Mouse (Mus musculus) limb, embryonic 10.5 days (tissue): ENCODE measurements around the gene Clec2l. TPM values are rescaled to one million over a fixed set of nuclear protein-coding genes. Genes with fewer than 3 reads are reported as not detected.

ENCODE experiments used
- DNase-seq: peaks from one replicate; pipeline ENCODE4 v3.0.0-alpha.2; 2017; ENCODE audit warnings: low spot score
- H3K27ac ChIP-seq: fragments of 300-500 bp; sonication (generic); 2 replicates; pipeline ENCODE4 v1.5.1; 2016; ENCODE audit warnings: mild to moderate bottlenecking
- H3K27me3 ChIP-seq: fragments of 300-500 bp; sonication (generic); 2 replicates; pipeline ENCODE4 v1.6.1; 2016; ENCODE audit warnings: low read depth, mild to moderate bottlenecking; ENCODE audit not compliant: poor library complexity, severe bottlenecking
- H3K36me3 ChIP-seq: fragments of 300-500 bp; sonication (generic); 2 replicates; pipeline ENCODE4 v1.6.1; 2016; ENCODE audit warnings: mild to moderate bottlenecking, moderate library complexity
- H3K4me1 ChIP-seq: fragments of 300-500 bp; sonication (generic); 2 replicates; pipeline ENCODE4 v1.6.1; 2016
- H3K4me3 ChIP-seq: fragments of 300-500 bp; sonication (generic); 2 replicates; pipeline ENCODE4 v1.5.1; 2016; ENCODE audit warnings: mild to moderate bottlenecking, moderate library complexity
- H3K9me3 ChIP-seq: fragments of 300-500 bp; sonication (generic); replicated peaks from 2 replicates; pipeline ENCODE4 v1.6.1; 2016; ENCODE audit warnings: mild to moderate bottlenecking
- whole genome bisulfite sequencing: fragments of 180-500 bp; shearing (Covaris S2); methylation state at CpG from one replicate; pipeline ENCODE4 v1.1.7; 2016; 5-methylcytosine and 5-hydroxymethylcytosine counted together
- polyA plus RNA-seq: library from polyadenylated mRNA; unstranded; fragments of >200 nt; fragmentation: Nextera tagmentation; extraction: Ambion mirVana; gene quantifications from 2 replicates; pipeline ENCODE4 v1.2.1, GENCODE M21; 2016

The Clec2l gene
- polyA plus RNA-seq, 1 experiment from 2014 or later: 0.35 TPM

- Histone ChIP-seq H3K9me3 (no peaks in the 10 kb centered on the region), H3K27me3 (no peaks in the 10 kb centered on the region), H3K4me3 (no peak overlapping the region), H3K36me3 (no peaks in the 10 kb centered on the region), H3K4me1 (0 out of 2 replicates have a peak, but pooled peaks cover 3% of the 10 kb centered on the region), H3K27ac (no peak overlapping the region)
- 80% methylated on average over 9 of the region's 9 CpGs for WGBS
- no peak for DNase-seq
These were observed 14.8 kb downstream of the Clec2l start for GRCm38 (mm10) chr6:38677629-38678028.

GRCm38 (mm10) chr6:38682532-38682931 is 19.7 kb downstream of the Clec2l start:
- no peak overlapping the region for H3K4me3 ChIP-seq
- WGBS: 61% methylated on average over 2 of the region's 2 CpGs
- peaks cover 4% of the 10 kb centered on the region for H3K36me3 ChIP-seq
- H3K27me3 ChIP-seq: no peaks in the 10 kb centered on the region
- no peaks in the 10 kb centered on the region for H3K9me3 ChIP-seq
- DNase-seq: no peak
- no peak overlapping the region for H3K27ac ChIP-seq
- H3K4me1 ChIP-seq: 0 out of 2 replicates have a peak, but pooled peaks cover 3% of the 10 kb centered on the region

GRCm38 (mm10) chr6:38687216-38687615 is 24.3 kb downstream of the Clec2l start:
- H3K27me3 ChIP-seq: no peaks in the 10 kb centered on the region
- H3K4me1 ChIP-seq: no peaks in the 10 kb centered on the region
- H3K4me3 ChIP-seq: no peak overlapping the region
- no peak overlapping the region for H3K27ac ChIP-seq
- H3K36me3 ChIP-seq: peaks cover 23% of the 10 kb centered on the region
- no peaks in the 10 kb centered on the region for H3K9me3 ChIP-seq
- peak; percentile 56 for DNase-seq
- 66% methylated on average over 11 of the region's 11 CpGs for WGBS

- DNase-seq: no peak
- H3K4me3 ChIP-seq: no peak overlapping the region
- no peak overlapping the region for H3K27ac ChIP-seq
- H3K27me3 ChIP-seq: no peaks in the 10 kb centered on the region
- WGBS: 91% methylated on average over 10 of the region's 10 CpGs
- no peaks in the 10 kb centered on the region for H3K9me3 ChIP-seq
- H3K4me1 ChIP-seq: no peaks in the 10 kb centered on the region
- H3K36me3 ChIP-seq: peaks cover 39% of the 10 kb centered on the region
These were observed 26.0 kb downstream of the Clec2l start for GRCm38 (mm10) chr6:38688841-38689240.

- WGBS: 94% methylated on average over 4 of the region's 4 CpGs
- Histone ChIP-seq H3K4me3 (no peak overlapping the region), H3K27me3 (no peaks in the 10 kb centered on the region), H3K9me3 (no peaks in the 10 kb centered on the region), H3K4me1 (no peaks in the 10 kb centered on the region), H3K36me3 (peaks cover 54% of the 10 kb centered on the region), H3K27ac (no peak overlapping the region)
- DNase-seq: no peak
These were observed 27.7 kb downstream of the Clec2l start for GRCm38 (mm10) chr6:38690615-38691014.

- WGBS: 91% methylated on average over 5 of the region's 5 CpGs
- Histone ChIP-seq H3K4me1 (no peaks in the 10 kb centered on the region), H3K27ac (no peak overlapping the region), H3K9me3 (no peaks in the 10 kb centered on the region), H3K4me3 (no peak overlapping the region), H3K27me3 (no peaks in the 10 kb centered on the region), H3K36me3 (peaks cover 59% of the 10 kb centered on the region)
- DNase-seq: no peak
These were observed 28.2 kb downstream of the Clec2l start for GRCm38 (mm10) chr6:38691052-38691451.

GRCm38 (mm10) chr6:38692556-38692955 is 29.7 kb downstream of the Clec2l start:
- no peak for DNase-seq
- Histone ChIP-seq H3K36me3 (peaks cover 69% of the 10 kb centered on the region), H3K27ac (no peak overlapping the region), H3K4me3 (no peak overlapping the region), H3K27me3 (no peaks in the 10 kb centered on the region), H3K4me1 (no peaks in the 10 kb centered on the region), H3K9me3 (no peaks in the 10 kb centered on the region)
- 90% methylated on average over 6 of the region's 6 CpGs for WGBS

GRCm38 (mm10) chr6:38695380-38696054 is 32.6 kb downstream of the Clec2l start:
- H3K9me3 ChIP-seq: no peaks in the 10 kb centered on the region
- H3K4me1 ChIP-seq: no peaks in the 10 kb centered on the region
- no peak overlapping the region for H3K4me3 ChIP-seq
- 34% methylated on average over 9 of the region's 9 CpGs for WGBS
- peak; percentile 85 for DNase-seq
- H3K27me3 ChIP-seq: no peaks in the 10 kb centered on the region
- H3K36me3 ChIP-seq: peaks cover 82% of the 10 kb centered on the region
- H3K27ac ChIP-seq: no peak overlapping the region

GRCm38 (mm10) chr6:38696570-38696969 is 33.7 kb downstream of the Clec2l start:
- no peak for DNase-seq
- Histone ChIP-seq H3K36me3 (peaks cover 93% of the 10 kb centered on the region), H3K4me3 (no peak overlapping the region)

GRCm38 (mm10) chr6:38698233-38698889 is 35.5 kb downstream of the Clec2l start:
- Histone ChIP-seq H3K9me3 (no peaks in the 10 kb centered on the region), H3K27ac (no peak overlapping the region), H3K36me3 (peaks cover 94% of the 10 kb centered on the region), H3K27me3 (no peaks in the 10 kb centered on the region), H3K4me1 (no peaks in the 10 kb centered on the region), H3K4me3 (no peak overlapping the region)
- no peak for DNase-seq
- WGBS: 95% methylated on average over 18 of the region's 18 CpGs

More at GRCm38 (mm10) chr6:38696570-38696969, 33.7 kb downstream of the Clec2l start:
- Histone ChIP-seq H3K27ac (no peak overlapping the region), H3K9me3 (no peaks in the 10 kb centered on the region), H3K27me3 (no peaks in the 10 kb centered on the region), H3K4me1 (no peaks in the 10 kb centered on the region)
- 91% methylated on average over 9 of the region's 9 CpGs for WGBS

- H3K9me3 ChIP-seq: no peaks in the 10 kb centered on the region
- H3K4me1 ChIP-seq: no peaks in the 10 kb centered on the region
- no peak for DNase-seq
- WGBS: 59% methylated on average over 2 of the region's 2 CpGs
- H3K27ac ChIP-seq: no peak overlapping the region
- H3K36me3 ChIP-seq: peaks cover 88% of the 10 kb centered on the region
- no peak overlapping the region for H3K4me3 ChIP-seq
- no peaks in the 10 kb centered on the region for H3K27me3 ChIP-seq
These were observed 38.6 kb downstream of the Clec2l start for GRCm38 (mm10) chr6:38701421-38701820.

- no peak for DNase-seq
- Histone ChIP-seq H3K27me3 (no peaks in the 10 kb centered on the region), H3K4me3 (no peak overlapping the region), H3K4me1 (no peaks in the 10 kb centered on the region), H3K36me3 (peaks cover 92% of the 10 kb centered on the region), H3K27ac (no peak overlapping the region), H3K9me3 (no peaks in the 10 kb centered on the region)
- 59% methylated on average over 6 of the region's 6 CpGs for WGBS
These were observed 40.0 kb downstream of the Clec2l start for GRCm38 (mm10) chr6:38702810-38703399.

- 92% methylated on average over 6 of the region's 6 CpGs for WGBS
- peaks cover 92% of the 10 kb centered on the region for H3K36me3 ChIP-seq
- no peak overlapping the region for H3K27ac ChIP-seq
- H3K4me3 ChIP-seq: no peak overlapping the region
- H3K9me3 ChIP-seq: no peaks in the 10 kb centered on the region
- DNase-seq: no peak
- H3K27me3 ChIP-seq: no peaks in the 10 kb centered on the region
- no peaks in the 10 kb centered on the region for H3K4me1 ChIP-seq
These were observed 40.7 kb downstream of the Clec2l start for GRCm38 (mm10) chr6:38703526-38703925.
